Mouse (Mus musculus) lung, adult 2 months (tissue): ENCODE data around the gene Tut7.

Experiments used
- CTCF ChIP-seq: fragments of 200-500 bp; IDR thresholded peaks from 2 replicates; pipeline ENCODE4 v1.5.1; 2011; ENCODE audit warnings: mild to moderate bottlenecking, low read length, control low read depth; ENCODE audit not compliant: insufficient read depth
- POLR2A ChIP-seq: fragments of 200-500 bp; IDR thresholded peaks from 2 replicates; pipeline ENCODE4 v1.6.1; 2011; ENCODE audit warnings: low read depth, mild to moderate bottlenecking, control low read depth, low read length, borderline replicate concordance; ENCODE audit errors: extremely low read depth

DNA sequence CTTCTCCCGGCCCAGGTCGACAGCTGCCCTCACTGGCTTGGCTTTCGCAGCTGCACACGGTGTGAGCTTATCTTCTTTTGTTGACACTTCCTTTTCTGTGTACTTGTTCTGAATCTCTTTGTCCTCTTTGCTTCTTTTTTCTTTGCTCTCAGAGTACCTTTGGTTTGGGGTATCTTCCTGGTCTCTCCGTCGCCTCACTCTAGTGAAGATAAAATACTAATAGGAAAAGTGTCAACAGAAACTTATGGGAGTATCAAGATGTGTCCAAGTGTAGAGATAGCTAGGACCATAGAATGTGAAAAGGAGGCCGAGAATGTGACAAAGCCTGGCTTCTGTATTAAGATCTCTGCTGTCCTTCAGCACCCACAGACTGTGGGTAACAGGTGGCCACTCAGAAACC lies 40.8 kb downstream of the Tut7 start, which contains the start of gene Gm49354:
- TF ChIP-seq POLR2A (no peak), CTCF (no peak)
